Mouse (Mus musculus): ENCODE results near the gene Tas2r135. TPM values are rescaled to one million over a fixed set of nuclear protein-coding genes. Genes with fewer than 3 reads are reported as not detected.

The Tas2r135 gene
- polyA plus RNA-seq, 1 experiment from 2014 or later: not detected

DNA sequence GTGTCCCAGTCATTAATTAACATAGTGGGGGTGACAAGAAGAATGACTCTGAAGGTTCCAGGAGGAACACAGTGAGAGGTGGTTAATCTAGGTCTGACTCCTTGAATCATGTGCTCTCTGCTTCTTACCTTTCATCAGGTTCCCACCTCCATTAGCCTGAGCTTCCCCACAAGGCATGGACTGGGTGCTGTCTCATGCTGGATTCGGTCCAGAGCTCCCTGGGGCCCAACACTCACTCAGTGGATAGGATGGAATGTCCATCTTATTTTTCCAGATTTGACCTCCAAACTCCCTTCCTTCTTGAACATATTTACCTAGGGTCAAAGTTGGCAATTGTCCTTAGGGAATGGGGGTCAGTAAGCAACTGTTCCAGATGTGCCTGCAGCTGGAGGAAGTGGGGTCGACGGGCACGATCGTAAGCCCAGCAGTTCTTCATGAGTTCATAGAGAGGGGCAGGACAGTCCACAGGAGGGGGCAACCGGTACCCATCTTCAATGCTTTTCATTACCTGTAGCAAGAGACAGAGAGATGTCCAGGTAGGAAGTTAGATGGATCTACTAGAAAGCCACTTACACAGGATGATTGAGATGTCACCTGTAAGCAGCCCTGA, 44.9 kb upstream of the Tas2r135 start:
- Histone ChIP-seq H3K36me3 (replicated peaks; ENCODE audit: insufficient read depth, low read length) (peaks cover 61% of the 10 kb centered on the region), H3K9ac (replicated peaks) (no peak overlapping the region), H3K4me3 (ENCODE audit: low read depth, low read length) (no peak overlapping the region), H3K27ac (ENCODE audit: low read depth) (no peak overlapping the region), H3K9me3 (ENCODE audit: low read length) (no peaks in the 10 kb centered on the region), H3K4me1 (ENCODE audit: insufficient read depth) (no peaks in the 10 kb centered on the region; the same call in 1 of the 2 replicates), H3K4me2 (ENCODE audit: low read depth, low read length) (no peak overlapping the region), H3K27me3 (ENCODE audit: insufficient read depth, low read length) (no peaks in the 10 kb centered on the region)
- TF ChIP-seq EP300 (IDR thresholded peaks at IDR 0.05; ENCODE audit: low read depth) (no peak), CTCF (IDR thresholded peaks at IDR 0.05; ENCODE audit: low read depth) (no peak)
- ATAC-seq (no peak), DNase-seq (no peak)
- WGBS (ENCODE audit: insufficient replicate concordance): 77% methylated on average over 6 of the region's 6 CpGs

DNA sequence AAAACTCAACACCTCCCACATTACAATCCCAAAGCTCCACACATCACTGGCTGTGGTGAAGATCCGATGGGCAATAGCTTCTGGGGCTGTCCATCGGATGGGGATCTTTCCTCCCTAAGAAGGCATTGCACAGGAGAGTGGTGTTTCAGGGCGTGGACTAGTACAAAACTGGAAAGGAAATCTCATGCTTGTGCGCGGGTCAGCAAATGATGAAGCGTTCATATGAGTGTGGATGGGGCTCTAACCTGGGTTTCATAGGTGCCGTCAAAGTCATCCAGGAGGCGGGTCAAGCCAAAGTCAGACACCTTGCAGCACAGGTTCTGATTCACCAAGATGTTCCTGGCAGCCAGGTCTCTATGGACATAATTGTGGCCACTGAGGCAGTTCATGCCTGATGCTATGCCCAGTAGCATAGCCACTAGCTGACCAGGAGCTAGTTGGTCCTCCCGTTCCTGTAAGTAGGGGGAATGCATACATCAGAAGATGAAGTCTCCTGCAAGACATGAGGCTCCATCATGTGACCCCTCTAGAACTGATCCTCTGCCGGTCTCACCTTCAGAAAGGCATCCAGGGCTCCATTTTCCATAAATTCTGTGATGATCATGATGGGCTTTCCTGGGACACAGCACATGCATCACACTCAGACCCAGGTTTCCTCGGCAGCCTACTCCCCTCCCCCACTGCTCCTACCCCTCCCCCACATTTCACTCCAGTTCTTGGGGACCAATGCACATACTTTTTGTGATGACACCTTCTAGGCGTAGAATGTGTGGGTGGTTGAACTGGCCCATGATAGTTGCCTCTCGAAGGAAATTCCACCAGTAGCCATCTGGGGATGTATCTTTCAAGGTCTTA, 44.0 kb upstream of the Tas2r135 start:
- ATAC-seq: no peak
- H3K36me3 ChIP-seq (replicated peaks; ENCODE audit: insufficient read depth, low read length): peaks cover 55% of the 10 kb centered on the region
- H3K4me1 ChIP-seq (ENCODE audit: insufficient read depth): no peaks in the 10 kb centered on the region; the same call in 1 of the 2 replicates
- H3K27me3 ChIP-seq (ENCODE audit: insufficient read depth, low read length): no peaks in the 10 kb centered on the region
- H3K9ac ChIP-seq (replicated peaks): no peak overlapping the region
- 76% methylated on average over 13 of the region's 13 CpGs for WGBS (ENCODE audit: insufficient replicate concordance)
- no peak overlapping the region for H3K4me3 ChIP-seq (ENCODE audit: low read depth, low read length)
- no peak overlapping the region for H3K27ac ChIP-seq (ENCODE audit: low read depth)
- no peak overlapping the region for H3K4me2 ChIP-seq (ENCODE audit: low read depth, low read length)
- TF ChIP-seq CTCF (IDR thresholded peaks at IDR 0.05; ENCODE audit: low read depth) (no peak), EP300 (IDR thresholded peaks at IDR 0.05; ENCODE audit: low read depth) (no peak)
- DNase-seq: no peak
- H3K9me3 ChIP-seq (ENCODE audit: low read length): no peaks in the 10 kb centered on the region

DNA sequence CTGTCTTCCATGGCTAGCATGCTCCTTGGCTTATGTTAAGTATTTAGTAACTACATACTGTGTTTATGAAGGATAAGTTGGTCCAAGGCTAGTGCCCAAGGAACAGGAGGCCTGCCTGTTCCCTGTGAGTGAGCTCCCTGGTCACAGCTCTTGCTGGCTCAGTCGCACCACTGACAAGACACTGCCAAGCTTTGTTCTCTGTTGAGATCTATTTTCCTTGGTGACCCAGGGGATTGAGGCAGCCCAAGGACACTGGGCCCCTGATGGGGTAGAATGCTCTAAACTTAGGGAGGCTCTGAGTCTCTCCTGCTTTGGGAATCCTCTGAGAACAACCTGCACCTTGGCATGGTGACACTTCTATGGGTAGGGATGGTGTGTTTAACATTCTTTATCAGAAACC, 43.2 kb upstream of the Tas2r135 start:
- WGBS (ENCODE audit: insufficient replicate concordance): 75% methylated on average over 1 of the region's 1 CpGs
- no peaks in the 10 kb centered on the region for H3K9me3 ChIP-seq (ENCODE audit: low read length)
- no peak for TF ChIP-seq CTCF (IDR thresholded peaks at IDR 0.05; ENCODE audit: low read depth)
- TF ChIP-seq EP300 (IDR thresholded peaks at IDR 0.05; ENCODE audit: low read depth): no peak

DNA sequence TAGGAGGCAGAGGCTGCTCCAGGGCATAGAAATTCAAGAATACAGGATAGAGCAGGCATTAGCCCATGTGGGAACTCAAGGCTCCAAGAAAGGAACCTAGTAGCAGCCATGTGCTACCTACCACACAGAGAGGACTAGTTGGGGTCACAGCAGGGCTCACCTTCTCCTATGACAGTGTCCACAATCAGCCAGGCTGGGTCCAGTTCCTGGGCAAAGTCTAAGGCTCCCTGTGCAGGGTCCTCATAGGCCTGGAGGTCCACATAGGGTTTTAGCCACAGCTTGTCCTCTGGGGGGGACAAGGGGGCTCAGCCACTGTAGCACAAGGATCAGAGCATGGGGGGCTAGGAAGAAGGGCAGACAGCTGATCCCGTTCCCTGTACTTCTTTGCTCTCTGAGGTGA, 42.7 kb upstream of the Tas2r135 start:
- no peak for TF ChIP-seq EP300 (IDR thresholded peaks at IDR 0.05; ENCODE audit: low read depth)
- no peak overlapping the region for H3K9ac ChIP-seq (replicated peaks)
- H3K4me2 ChIP-seq (ENCODE audit: low read depth, low read length): no peak overlapping the region
- WGBS (ENCODE audit: insufficient replicate concordance): 90% methylated on average over 1 of the region's 1 CpGs
- H3K27me3 ChIP-seq (ENCODE audit: insufficient read depth, low read length): no peaks in the 10 kb centered on the region
- DNase-seq (no peak), ATAC-seq (no peak)
- no peaks in the 10 kb centered on the region for H3K4me1 ChIP-seq (ENCODE audit: insufficient read depth)
- peaks cover 43% of the 10 kb centered on the region for H3K36me3 ChIP-seq (replicated peaks; ENCODE audit: insufficient read depth, low read length)
- H3K9me3 ChIP-seq (ENCODE audit: low read length): no peaks in the 10 kb centered on the region
- no peak overlapping the region for H3K27ac ChIP-seq (ENCODE audit: low read depth)
- no peak overlapping the region for H3K4me3 ChIP-seq (ENCODE audit: low read depth, low read length)

More for the DNA sequence above, 43.2 kb upstream of the Tas2r135 start:
- ATAC-seq (no peak), DNase-seq (no peak)
- no peak overlapping the region for H3K4me2 ChIP-seq (ENCODE audit: low read depth, low read length)
- no peaks in the 10 kb centered on the region for H3K4me1 ChIP-seq (ENCODE audit: insufficient read depth)
- no peak overlapping the region for H3K9ac ChIP-seq (replicated peaks)
- no peak overlapping the region for H3K4me3 ChIP-seq (ENCODE audit: low read depth, low read length)
- H3K36me3 ChIP-seq (replicated peaks; ENCODE audit: insufficient read depth, low read length): peaks cover 47% of the 10 kb centered on the region
- no peak overlapping the region for H3K27ac ChIP-seq (ENCODE audit: low read depth)
- H3K27me3 ChIP-seq (ENCODE audit: insufficient read depth, low read length): no peaks in the 10 kb centered on the region

DNA sequence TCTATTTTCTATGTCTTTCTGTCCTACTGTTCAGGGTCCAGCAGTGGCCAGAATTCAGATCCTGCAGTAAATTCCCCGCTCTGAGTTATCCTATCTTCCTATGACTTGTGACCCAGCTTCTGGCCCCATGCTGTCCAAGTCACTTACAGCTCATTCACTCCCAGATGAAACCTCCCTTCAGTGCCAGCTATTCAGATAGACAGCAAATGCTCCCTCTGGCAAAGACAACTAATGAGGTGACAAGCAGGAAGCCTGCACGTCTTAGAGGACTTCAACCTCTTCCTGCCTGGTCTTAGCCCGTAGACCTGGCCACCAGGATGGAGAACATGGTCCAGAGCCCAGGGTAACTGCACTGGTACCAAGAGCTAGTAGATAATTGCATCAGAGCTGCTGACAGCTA, 42.3 kb upstream of the Tas2r135 start:
- no peak for DNase-seq
- Histone ChIP-seq H3K9me3 (ENCODE audit: low read length) (no peaks in the 10 kb centered on the region), H3K9ac (replicated peaks) (no peak overlapping the region), H3K27me3 (ENCODE audit: insufficient read depth, low read length) (no peaks in the 10 kb centered on the region), H3K36me3 (replicated peaks; ENCODE audit: insufficient read depth, low read length) (peaks cover 38% of the 10 kb centered on the region), H3K4me1 (ENCODE audit: insufficient read depth) (no peaks in the 10 kb centered on the region), H3K4me2 (ENCODE audit: low read depth, low read length) (no peak overlapping the region), H3K4me3 (ENCODE audit: low read depth, low read length) (no peak overlapping the region), H3K27ac (ENCODE audit: low read depth) (no peak overlapping the region)
- no peak for ATAC-seq
- TF ChIP-seq EP300 (IDR thresholded peaks at IDR 0.05; ENCODE audit: low read depth): no peak
- TF ChIP-seq CTCF (IDR thresholded peaks at IDR 0.05; ENCODE audit: low read depth): no peak
- 34% methylated on average over 3 of the region's 3 CpGs for WGBS (ENCODE audit: insufficient replicate concordance)

DNA sequence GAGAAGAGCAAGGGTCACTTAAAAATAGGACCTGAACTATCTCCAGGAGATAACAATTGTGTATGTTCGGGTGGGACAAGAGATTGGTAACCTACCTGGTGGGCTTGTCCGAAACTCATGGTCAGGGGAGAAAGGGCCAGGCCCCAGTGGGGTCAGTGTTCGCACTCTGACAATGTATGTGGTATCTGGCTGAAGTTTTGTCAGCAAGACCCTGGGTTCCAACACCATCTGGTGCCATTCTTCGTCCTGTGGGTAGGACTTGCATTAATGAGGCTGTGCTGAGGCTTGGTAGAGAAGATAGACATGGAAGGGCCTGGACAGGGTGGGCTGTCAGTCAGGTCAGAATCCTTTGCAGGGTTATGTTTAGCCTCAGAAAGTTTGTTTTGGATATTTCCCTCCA, 41.2 kb upstream of the Tas2r135 start:
- WGBS (ENCODE audit: insufficient replicate concordance): 79% methylated on average over 4 of the region's 4 CpGs
- H3K4me3 ChIP-seq (ENCODE audit: low read depth, low read length): no peak overlapping the region
- DNase-seq (no peak), ATAC-seq (no peak)
- no peaks in the 10 kb centered on the region for H3K9me3 ChIP-seq (ENCODE audit: low read length)
- peaks cover 34% of the 10 kb centered on the region for H3K36me3 ChIP-seq (replicated peaks; ENCODE audit: insufficient read depth, low read length)
- no peaks in the 10 kb centered on the region for H3K4me1 ChIP-seq (ENCODE audit: insufficient read depth)
- no peak overlapping the region for H3K9ac ChIP-seq (replicated peaks)
- no peaks in the 10 kb centered on the region for H3K27me3 ChIP-seq (ENCODE audit: insufficient read depth, low read length)
- no peak for TF ChIP-seq EP300 (IDR thresholded peaks at IDR 0.05; ENCODE audit: low read depth)
- no peak for TF ChIP-seq CTCF (IDR thresholded peaks at IDR 0.05; ENCODE audit: low read depth)
- no peak overlapping the region for H3K27ac ChIP-seq (ENCODE audit: low read depth)
- H3K4me2 ChIP-seq (ENCODE audit: low read depth, low read length): no peak overlapping the region

Measured in liver, postnatal 0 days (tissue).